Comparison of ENCODE assay signal across 12 mouse cellular contexts in genomic region chr9:40416150-40416549, GRCm38 (mm10).
DNase-seq lines count a peak whose midpoint lies in the region; ATAC-seq and TF ChIP-seq lines count a peak whose summit lies in the region.
"Had no signal": no experiment of that assay in that cellular context is flagged by ENCODE, and none has a peak within 500 bp of the region (broad histone marks: within the 10 kb centered on the region; RNA-seq: fewer than 3 reads in every experiment).

No protein-coding gene starts in this region.

- ATAC-seq in CD4-positive, CD25-positive, alpha-beta regulatory T cell, adult 4 months, result no peak
- ATAC-seq in megakaryocyte progenitor cell, adult 5-6 weeks (replicated peaks; ENCODE audit: poor library complexity), result no peak

- peak overlapping the region; percentile 72; the same call in 1 of the 2 replicates for H3K27ac ChIP-seq in layer of hippocampus, adult 2 months
- H3K27ac ChIP-seq: hindbrain, embryonic 13.5 days; limb, embryonic 12.5 days had no signal

- peak; percentile 75 for TF ChIP-seq CTCF in layer of hippocampus, adult 2 months (conservative IDR thresholded peaks at IDR 0.05)

- peak; percentile 21 for DNase-seq in CD4-positive, CD25-positive, alpha-beta regulatory T cell, adult 2 months (ENCODE audit: low read depth, low spot score)
- DNase-seq in layer of hippocampus, adult 2 months (ENCODE audit: low spot score in 2 of 2), result no peak
- no peak for DNase-seq in layer of hippocampus, postnatal 14 days (ENCODE audit: low spot score in 2 of 2)
- DNase-seq in 3134 (ENCODE audit: extremely low read depth, insufficient read length, low spot score), result peak; percentile 10
- peak; percentile 61 for DNase-seq in cerebellum, adult 9-10 months
- DNase-seq in spleen, postnatal 4 days (ENCODE audit: low spot score in 2 of 2), result no peak
- DNase-seq: heart, adult 11 months; right cerebral cortex, postnatal 4 days had no signal

- H3K4me3 ChIP-seq in layer of hippocampus, adult 2 months, result no peak overlapping the region
- H3K4me3 ChIP-seq: hindbrain, embryonic 13.5 days; limb, embryonic 12.5 days had no signal

Comparison
In these comparisons a context has a peak if more than half of its experiments do, and no peak if none do; other contexts are left out.
1. DNase-seq: peak in CD4-positive, CD25-positive, alpha-beta regulatory T cell, adult 2 months (single experiment), 3134 (single experiment) and cerebellum, adult 9-10 months (single experiment); none in layer of hippocampus, adult 2 months (0 of 2), layer of hippocampus, postnatal 14 days (0 of 2) and spleen, postnatal 4 days (0 of 2).